Mouse (Mus musculus) spleen, adult 2 months (tissue): ENCODE measurements at regions not wholly inside any gene's neighbourhood (a gene's known extent, or its start where the extent isn't known, plus 50 kb on each side); places are given as distances from the start of the nearest gene placed in this dataset.

ENCODE experiments used
- CTCF ChIP-seq: fragments of 200-500 bp; IDR thresholded peaks from 2 replicates; pipeline ENCODE4 v1.5.1; 2011; ENCODE audit warnings: mild to moderate bottlenecking, inconsistent platforms; ENCODE audit not compliant: insufficient read depth, insufficient read length, insufficient replicate concordance; ENCODE audit errors: extremely low read depth
- POLR2A ChIP-seq: fragments of 200-500 bp; IDR thresholded peaks from 2 replicates; pipeline ENCODE4 v1.6.1; 2011; ENCODE audit warnings: low read depth, low read length, inconsistent platforms

GRCm38 (mm10) chr4:127591540-127591939 is 233.6 kb upstream of the Gjb5 start:
- no peak for TF ChIP-seq CTCF
- no peak for TF ChIP-seq POLR2A
